Mouse (Mus musculus): ENCODE data around the gene Gm13769.
"Not testable (repeated sequence)": the region's sequence is repeated elsewhere in the genome, so short reads cannot be mapped to it uniquely, and the experiment has no call there.

Gene Gm13769

DNA sequence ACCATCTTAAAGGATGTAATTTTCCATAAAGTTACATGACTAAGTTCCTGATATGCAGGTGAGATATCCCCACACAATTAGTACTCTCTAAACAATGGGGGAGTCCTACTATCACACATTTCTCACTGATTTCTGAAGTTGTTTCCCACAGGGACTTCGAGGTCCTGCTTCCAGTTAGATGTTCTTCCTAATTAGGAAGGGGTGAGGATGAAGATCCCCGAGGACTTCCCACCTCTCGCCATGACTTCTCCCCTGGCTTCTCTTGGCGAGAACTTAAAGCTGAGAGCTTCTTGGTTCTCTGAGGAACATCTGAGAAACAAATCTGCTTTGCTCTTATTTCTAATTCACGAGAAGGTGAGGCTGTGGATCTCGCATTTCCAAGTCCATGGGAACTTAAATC, at the start of gene Gm13769:
Gene Gm13769, plus strand, starts transcription at position 301 of the 400 bp plus-strand sequence.
- not testable (repeated sequence) for DNase-seq (ENCODE audit: low spot score)

DNA sequence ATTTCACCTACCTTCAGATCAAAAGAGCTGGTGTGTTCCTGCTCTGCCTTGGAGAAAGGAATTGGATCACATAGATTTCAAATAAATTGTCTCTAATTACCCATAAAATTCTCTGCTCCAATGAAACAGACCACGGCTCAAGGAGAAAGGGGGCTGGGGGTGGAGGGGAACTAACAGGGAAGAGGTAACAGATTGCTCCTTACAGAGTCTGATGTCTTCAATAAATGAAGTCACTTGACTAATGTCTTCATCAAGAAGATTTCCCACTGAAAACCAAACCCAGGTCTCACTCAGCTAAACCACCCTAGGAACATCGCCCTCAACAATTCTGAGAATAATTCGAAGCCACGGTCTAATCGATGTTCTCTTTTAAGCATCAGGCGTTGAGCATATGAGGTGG, 29.3 kb upstream of the Gm13769 start, which contains the start of gene Olfr1272:
Gene Olfr1272, minus strand, starts transcription at position 101 of the 400 bp plus-strand sequence.
- no peak for DNase-seq (ENCODE audit: low spot score)

DNA sequence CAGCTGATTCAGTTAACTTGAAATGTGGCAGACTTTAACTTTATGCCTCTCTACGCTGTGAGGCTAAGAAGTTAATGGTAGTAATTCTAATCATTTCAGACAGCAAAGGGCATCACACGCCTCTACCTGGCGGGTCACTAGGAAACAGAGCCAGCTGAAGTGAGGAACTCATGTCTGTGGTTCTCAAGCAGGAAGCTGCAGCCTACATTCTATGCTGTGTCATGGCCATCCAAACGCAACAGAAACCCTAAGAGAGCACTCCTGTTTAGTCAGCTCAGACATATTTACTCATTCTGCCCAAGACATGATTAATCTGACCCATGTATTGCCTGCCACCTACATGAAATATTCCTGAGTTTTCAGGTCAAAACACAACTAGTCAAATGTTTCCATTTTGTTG, 24.7 kb downstream of the Gm13769 start:
- DNase-seq (ENCODE audit: low spot score), result not testable (repeated sequence)

- DNase-seq (ENCODE audit: low spot score), result not testable (repeated sequence)
Measured at GRCm38 (mm10) chr2:90351047-90351446, 29.0 kb downstream of the Gm13769 start.

DNA sequence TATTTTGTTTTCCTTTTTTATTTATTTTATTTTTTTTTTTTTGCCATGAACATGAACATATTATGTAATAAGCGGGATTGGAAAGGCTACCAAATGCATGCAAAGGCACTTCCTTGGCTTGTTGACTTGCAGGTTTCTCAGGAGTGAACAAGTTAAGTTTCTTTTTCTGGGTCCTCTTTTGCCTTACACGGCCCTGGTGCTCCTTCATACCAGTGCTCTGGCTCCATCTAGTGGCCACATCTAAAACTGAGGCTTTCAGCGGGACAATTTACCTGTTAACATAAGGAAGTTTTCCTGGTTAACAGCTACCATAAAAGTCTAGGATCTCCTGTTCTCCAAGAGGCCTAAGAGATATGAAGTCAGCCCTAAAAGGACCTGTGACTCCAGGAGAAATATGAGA, 29.5 kb downstream of the Gm13769 start:
- DNase-seq (ENCODE audit: low spot score), result not testable (repeated sequence)

GRCm38 (mm10) chr2:90359229-90359628, 37.2 kb downstream of the Gm13769 start:
- DNase-seq (ENCODE audit: low spot score), result not testable (repeated sequence)

- DNase-seq (ENCODE audit: low spot score), result not testable (repeated sequence)
Measured at GRCm38 (mm10) chr2:90360199-90360598, 38.2 kb downstream of the Gm13769 start.

All from urinary bladder, postnatal 10 days (tissue).